Mouse (Mus musculus) right cerebral cortex, postnatal 25 days (tissue): Measurements from ENCODE around the gene Cdk14.
A peak's percentile ranks its signal among the peaks of the same experiment; 100 is the strongest.
"Not testable (repeated sequence)": the region's sequence is repeated elsewhere in the genome, so short reads cannot be mapped to it uniquely, and the experiment has no call there.

Experiments used
- DNase-seq: peaks from one replicate; pipeline ENCODE4 v3.0.0; 2022

Cdk14 gene

DNA sequence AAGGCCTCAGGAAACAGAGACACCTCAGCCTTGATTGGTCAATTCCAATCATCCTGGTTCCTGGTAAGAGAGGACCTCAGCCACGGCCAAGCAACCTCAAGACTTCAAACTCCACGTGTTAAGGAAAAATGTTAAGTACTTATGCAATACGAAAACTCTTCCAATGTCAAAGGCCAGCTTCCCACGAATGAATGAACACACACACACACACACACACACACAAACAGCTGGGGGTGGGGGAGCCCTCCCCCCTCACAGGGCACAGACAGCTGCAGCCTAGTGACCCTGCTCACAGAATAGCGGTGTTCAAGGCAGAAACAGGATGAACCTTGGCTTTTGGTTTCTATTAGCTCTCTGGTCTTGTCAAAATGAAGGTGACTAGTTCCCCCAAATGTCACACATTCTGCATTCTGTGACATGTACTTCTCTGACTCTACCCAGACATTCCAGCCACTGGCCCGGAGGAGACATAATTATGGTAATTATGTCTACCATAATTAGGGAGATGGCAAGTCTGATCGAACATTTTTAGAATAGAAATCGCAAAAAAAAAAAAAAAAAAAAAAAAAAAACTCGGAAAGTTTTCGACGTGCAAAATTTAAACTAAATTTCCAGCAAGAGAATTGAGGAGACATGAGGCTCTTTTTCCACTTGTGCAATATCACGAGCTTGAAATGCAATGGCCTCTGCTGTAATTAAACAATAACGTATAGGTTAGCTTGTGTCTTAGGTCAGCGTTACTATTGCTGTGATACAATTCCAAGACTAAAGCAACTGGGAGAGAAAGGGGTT, 54.6 kb downstream of the Cdk14 start:
- no peak for DNase-seq

DNA sequence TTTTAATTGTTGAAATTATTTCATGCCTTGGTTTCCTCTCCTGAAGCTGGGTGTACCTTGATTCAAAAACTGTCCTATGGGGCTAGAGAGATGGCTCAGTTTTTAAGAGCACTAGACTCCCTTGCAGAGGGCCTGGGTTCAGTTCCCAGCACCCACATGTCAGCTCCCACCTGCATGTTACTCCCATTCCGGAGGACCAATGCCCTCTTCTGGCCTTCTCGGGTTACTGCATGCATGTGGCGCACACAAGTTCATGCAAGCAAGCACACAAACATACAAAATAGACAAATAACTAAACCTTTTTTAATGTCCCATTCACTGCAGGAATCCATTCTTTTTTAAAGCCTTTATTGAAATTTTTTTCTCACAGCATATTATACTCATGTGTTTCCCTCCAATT, 58.4 kb downstream of the Cdk14 start:
- no peak for DNase-seq

DNA sequence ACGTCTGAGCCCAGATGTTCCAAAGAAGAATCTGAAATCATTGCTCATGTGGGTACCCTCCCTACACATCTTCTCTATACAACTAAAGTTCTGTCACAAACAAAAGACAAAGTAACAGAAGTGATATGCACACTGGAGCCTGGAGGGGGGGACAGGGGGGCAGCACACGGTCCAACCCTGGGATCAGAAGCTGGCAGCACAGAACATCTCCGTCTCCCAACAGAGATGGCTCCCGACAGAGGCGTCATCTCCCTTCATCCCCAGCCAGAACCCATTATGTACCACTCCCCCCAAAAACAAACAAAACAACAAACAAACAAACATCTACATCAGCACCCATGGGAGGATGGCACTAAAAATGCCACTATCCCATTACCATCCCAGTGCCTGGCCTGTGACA, 59.8 kb downstream of the Cdk14 start:
- no peak for DNase-seq

DNA sequence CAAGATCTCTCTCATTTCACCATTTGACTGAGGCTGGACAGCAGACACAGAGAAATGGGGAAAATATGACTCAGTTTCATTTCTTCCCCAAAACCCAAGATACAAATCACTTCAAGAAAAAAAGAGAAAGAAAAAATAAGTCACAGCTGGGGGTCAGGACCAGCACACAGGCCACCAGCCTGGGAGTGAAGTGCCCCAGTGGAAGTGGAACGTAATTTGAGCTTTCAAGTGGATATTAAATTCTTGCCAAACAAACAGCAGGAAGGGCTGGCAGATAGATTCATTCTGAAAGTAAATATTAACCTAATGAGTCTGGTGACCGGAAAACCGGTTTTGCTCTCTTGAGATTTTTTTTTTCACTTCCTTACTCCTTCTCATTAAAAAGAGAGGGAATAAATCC, 60.2 kb downstream of the Cdk14 start:
- DNase-seq: no peak

GRCm38 (mm10) chr5:5359370-5359769, 60.7 kb downstream of the Cdk14 start:
- DNase-seq: no peak

DNA sequence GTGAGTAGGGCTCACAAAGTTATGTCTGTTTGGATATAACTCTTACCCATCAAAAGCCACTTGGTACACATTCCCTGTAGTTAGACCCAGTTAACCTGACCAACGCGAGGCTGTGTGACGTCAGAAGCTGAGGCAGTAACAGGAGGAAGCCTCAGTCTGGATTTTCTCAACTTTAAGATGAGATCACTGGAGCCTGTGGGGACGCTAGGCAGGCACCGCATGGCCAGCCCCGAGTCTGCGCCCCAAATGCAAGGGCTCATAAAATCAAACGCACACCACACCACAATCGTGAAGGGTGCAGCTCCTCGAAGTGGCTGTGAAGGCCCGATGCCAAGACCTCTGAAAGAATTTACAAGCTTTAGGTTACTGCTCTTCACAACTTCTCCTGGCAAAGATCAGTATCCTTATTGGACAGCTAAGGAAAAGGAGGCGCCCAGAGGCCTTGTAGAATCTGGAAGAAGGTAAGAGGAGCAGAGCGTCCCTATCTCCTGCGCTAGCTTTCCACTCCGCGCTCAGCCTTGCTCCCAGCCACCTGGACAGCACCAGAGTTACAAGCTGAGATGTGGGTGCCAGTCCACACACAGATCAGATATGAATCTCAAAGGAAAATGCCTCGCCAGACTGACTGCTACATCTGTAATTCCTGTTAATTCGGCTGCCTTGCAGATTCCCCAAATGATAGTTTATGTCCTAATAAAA, 61.9 kb downstream of the Cdk14 start:
- no peak for DNase-seq

DNA sequence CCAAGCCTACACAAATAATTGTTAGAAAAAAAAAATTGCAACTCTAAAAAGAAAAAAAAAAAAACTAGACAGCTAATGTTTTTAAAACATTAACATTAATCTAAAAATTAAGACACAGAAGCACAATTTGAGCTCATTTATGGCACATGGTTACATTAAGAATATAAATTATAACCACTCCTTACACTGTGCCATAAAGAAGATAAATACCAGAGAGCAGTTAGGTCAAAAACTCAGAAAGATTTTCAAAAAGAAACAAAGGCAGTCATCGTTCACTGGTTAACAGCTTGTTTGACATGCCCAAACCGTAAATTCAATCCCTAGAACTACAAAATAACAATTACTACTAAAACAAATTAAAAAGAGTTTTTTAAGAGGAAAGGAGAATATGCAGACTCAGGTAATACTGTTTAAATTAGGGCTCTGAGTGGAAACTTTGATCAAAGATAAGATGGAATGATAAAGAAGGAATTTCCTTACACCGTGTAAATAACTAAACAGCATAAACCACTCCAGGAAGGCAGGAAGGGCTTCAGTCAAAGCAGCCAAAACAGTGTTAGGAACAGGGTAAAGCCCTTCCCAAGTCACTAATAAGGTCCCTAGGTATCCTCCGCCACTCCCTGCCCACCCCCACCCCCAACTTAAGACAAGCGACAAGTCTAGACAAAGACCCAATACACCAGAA, 65.3 kb downstream of the Cdk14 start:
- DNase-seq: no peak

DNA sequence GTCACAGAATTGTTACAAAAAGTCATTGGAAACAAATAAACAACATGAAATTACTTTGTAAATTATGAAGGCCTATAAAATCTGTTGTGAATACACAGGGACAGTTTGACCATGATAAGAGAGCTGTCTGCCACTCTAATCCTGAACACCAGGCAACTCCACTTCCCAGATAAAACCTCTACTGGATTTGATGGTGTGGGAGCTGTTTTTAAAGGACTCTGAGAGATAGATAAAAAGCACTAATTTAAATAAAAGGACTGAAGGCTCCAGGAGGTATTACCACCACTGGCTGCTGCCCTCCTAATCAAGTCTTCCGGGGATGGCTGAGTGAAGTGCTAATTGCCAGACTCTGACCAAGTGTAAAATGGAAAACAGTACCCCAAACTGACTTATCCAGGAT, 66.2 kb downstream of the Cdk14 start:
- no peak for DNase-seq

- DNase-seq: no peak
Measured at GRCm38 (mm10) chr5:5344646-5345045, 75.5 kb downstream of the Cdk14 start.

GRCm38 (mm10) chr5:5343741-5344140, 76.4 kb downstream of the Cdk14 start:
- no peak for DNase-seq

DNA sequence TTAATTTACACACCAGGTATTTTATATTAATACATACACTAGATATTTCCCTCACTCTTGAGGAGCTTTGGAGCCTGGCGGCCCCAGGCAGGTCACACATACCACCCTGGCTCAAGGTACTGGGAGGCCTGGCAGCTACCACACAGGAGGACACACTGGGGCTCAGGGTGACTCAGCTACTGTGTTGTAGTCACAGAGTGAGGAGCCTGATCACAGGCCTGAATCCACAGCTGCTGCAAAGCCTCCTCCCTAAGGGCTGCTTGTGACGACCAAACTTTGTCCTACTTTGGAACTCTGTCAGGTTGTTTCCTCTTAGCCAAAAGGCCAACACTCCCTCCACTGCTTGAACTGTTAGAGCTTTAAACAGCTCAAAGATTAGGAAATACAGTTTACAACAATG, 76.8 kb downstream of the Cdk14 start:
- no peak for DNase-seq

- DNase-seq: peak; percentile 7
Measured at GRCm38 (mm10) chr5:5342410-5343137, 77.5 kb downstream of the Cdk14 start.

GRCm38 (mm10) chr5:5341611-5342010, 78.5 kb downstream of the Cdk14 start:
- no peak for DNase-seq

- DNase-seq: no peak
Measured at GRCm38 (mm10) chr5:5333916-5334315, 86.2 kb downstream of the Cdk14 start.

- DNase-seq: no peak
Measured at GRCm38 (mm10) chr5:5330926-5331460, 89.1 kb downstream of the Cdk14 start.

DNA sequence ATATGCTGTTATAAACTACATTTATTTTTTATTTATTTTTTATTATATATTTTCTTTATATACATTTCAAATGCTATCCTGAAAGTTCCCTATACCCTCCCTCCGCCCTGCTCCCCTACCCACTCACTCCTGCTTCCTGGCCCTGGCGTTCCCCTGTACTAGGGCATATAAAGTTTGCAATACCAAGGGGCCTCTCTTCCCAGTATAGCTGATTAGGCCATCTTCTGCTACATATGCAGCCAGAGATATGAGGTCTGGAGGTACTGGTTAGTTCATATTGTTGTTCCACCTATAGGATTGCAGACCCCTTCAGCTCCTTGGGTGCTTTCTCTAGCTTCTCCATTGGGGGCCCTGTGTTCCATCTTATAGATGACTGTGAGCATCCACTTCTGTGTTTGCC, 91.1 kb downstream of the Cdk14 start:
- DNase-seq: not testable (repeated sequence)

DNA sequence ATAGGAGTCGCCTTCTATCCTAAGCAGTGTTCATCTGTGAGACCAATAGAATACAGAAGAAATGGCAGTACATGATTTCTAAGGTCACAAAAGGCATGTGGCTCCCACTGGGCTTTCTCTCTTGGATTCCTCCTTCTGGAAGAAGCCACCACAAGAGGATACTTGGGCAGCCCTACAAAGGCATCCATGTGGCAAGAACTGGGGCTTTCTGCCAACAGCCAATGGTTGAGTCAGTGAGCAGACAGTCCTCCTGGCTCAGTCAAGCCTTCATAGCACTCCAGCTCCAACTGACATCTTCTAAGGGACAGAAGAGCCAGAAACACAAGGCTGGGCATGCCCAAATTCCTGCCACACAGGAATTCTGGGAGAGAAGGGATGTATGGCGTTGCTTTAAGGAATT, 93.4 kb downstream of the Cdk14 start:
- no peak for DNase-seq

DNA sequence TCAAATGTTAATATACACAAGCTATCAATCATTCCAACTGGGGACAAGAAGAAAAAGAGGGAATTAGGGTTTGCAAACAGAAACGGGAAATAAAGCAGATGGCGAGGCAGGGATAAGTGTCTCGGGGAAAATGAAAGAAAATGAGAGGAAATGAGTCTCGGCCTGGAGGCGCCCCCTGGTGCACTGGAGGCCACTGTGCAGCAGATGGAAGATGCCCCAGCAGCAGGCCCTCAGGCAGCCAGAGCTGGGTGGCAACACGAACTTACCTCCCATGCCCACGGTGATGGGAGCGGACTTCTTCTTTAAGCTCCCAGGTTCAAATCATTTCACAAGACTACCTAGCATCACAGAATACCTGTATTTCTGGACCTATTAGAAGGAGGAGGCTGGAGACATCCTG, 97.4 kb downstream of the Cdk14 start:
- DNase-seq: no peak

DNA sequence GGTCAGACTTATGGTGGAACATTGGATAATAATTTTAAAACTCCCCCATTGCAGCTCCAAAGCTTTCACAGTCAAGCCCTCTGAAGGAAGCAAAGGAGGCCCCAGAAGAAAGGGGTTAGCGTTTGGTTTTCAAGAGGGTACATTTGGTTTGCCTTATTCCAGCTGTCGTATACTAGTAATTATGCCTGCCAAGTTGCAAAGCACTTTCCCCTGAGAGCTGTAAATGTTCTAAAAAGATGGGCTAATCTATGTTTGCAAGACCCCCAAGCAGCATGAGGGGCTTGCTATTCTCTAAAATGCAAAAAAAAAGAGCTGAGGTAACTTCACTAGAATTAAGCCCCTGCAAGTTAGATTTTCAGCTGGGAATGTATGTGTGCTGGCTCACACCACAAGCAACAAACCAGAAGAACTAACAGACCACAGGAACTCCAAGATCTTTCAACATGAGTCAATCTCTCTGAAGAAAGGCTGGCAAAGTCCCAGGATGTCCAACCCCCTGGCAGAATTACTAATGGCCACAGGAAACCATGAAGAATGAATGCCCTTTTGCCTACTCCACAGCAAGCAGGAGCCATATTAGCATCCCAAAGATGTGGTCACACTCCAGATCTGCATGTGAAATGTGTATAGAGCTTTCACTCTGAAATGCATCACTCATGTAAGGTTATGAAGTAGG, 99.5 kb downstream of the Cdk14 start:
- no peak for DNase-seq

DNA sequence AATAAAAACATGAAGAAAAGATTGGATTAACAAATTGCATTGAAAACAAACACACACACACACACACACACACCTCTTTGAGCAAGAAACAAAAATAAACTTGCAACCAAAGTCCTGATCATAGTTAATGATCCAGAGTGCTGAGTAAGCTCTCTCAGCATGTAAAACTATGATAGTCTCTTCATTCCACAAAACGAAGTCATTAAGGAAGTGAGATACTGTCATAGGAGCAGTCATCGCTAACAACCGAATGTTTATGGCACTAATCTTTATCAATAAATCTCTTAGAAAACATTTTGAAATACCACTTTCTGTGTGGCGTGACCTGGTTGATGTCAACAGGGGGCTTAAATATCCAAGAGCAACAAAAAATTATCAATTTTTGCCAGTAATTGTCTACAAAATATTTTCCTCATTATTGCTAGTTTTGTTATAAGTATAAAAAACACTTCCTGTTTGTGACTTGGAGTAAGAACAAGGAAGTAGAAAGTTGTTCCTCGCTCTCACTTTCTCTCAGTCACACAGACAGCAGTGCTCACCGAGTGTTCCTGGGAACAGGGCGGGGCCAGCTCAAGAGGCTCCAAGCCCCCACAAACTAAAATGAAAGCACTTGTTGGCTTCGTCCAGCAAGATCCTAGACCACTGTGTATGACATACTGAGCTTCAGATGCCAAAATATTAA, 100.1 kb downstream of the Cdk14 start:
- no peak for DNase-seq

DNA sequence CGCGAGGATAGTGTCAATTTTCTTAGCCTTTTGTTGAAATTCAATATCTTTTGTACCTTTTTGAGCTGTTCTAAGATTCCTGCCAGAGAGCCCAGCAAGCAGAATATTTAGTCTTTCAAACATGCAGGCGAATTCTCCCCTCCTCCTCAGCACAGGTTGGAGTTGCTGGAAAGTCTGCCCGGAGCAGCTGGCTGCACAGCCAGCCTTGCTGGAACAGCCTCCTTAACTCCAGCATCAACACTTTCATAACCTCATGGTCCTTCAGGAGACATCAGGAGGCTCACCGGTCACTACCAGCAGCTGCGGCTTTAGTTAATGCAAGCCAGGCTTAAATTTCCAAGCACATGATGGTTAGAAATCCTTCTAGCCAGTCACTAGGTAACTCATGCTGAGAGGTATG, 105.8 kb downstream of the Cdk14 start:
- DNase-seq: no peak
